In genomic region chr5:29747661-29748060, GRCm38 (mm10) we compare ENCODE assay signal across 33 mouse cellular contexts. TPM values are rescaled to one million over a fixed set of nuclear protein-coding genes. Genes with fewer than 3 reads are reported as not detected.
DNase-seq lines count a peak whose midpoint lies in the region; ATAC-seq and TF ChIP-seq lines count a peak whose summit lies in the region.
"Had no signal": no experiment of that assay in that cellular context is flagged by ENCODE, and none has a peak within 500 bp of the region (broad histone marks: within the 10 kb centered on the region; RNA-seq: fewer than 3 reads in every experiment).

No protein-coding gene starts in this region.

- no peak overlapping the region for H3K4me3 ChIP-seq in liver, postnatal 0 days (ENCODE audit: low read depth, low read length)
- no peak overlapping the region for H3K4me3 ChIP-seq in ES-Bruce4 (ENCODE audit: low read depth, low read length)
- H3K4me3 ChIP-seq in lung, adult 2 months (replicated peaks; ENCODE audit: extremely low read depth, low read depth, low read length) = no peak overlapping the region
- H3K4me3 ChIP-seq: embryonic facial prominence, embryonic 12.5 days; embryonic facial prominence, embryonic 15.5 days; heart, embryonic 10.5 days; heart, embryonic 13.5 days; hindbrain, embryonic 12.5 days; hindbrain, embryonic 15.5 days had no signal

- TF ChIP-seq POLR2A in ES-Bruce4 (IDR thresholded peaks at IDR 0.05; ENCODE audit: insufficient read depth, low read length) = no peak
- TF ChIP-seq POLR2A in lung, adult 2 months (IDR thresholded peaks at IDR 0.05; ENCODE audit: borderline replicate concordance, extremely low read depth, low read depth, low read length) = no peak

- TF ChIP-seq CTCF in liver, postnatal 0 days (IDR thresholded peaks at IDR 0.05; ENCODE audit: low read depth) = no peak
- TF ChIP-seq CTCF in ES-Bruce4 (IDR thresholded peaks at IDR 0.05; ENCODE audit: low read depth, low read length) = no peak
- TF ChIP-seq CTCF in lung, adult 2 months (IDR thresholded peaks at IDR 0.05; ENCODE audit: insufficient read depth, low read length) = no peak

- no peaks in the 10 kb centered on the region for H3K27me3 ChIP-seq in liver, postnatal 0 days (ENCODE audit: insufficient read depth, low read length)
- H3K27me3 ChIP-seq in ES-Bruce4 (ENCODE audit: control insufficient read depth, insufficient read depth, low read length, poor library complexity, severe bottlenecking) = no peaks in the 10 kb centered on the region
- H3K27me3 ChIP-seq: embryonic facial prominence, embryonic 12.5 days; embryonic facial prominence, embryonic 15.5 days; heart, embryonic 13.5 days; hindbrain, embryonic 12.5 days; hindbrain, embryonic 15.5 days; Patski had no signal

- H3K4me1 ChIP-seq in liver, postnatal 0 days (ENCODE audit: insufficient read depth) = no peaks in the 10 kb centered on the region
- no peaks in the 10 kb centered on the region for H3K4me1 ChIP-seq in ES-Bruce4 (ENCODE audit: control insufficient read depth, insufficient read depth, low read length)
- no peaks in the 10 kb centered on the region; the same call in 1 of the 2 replicates for H3K4me1 ChIP-seq in lung, adult 2 months (ENCODE audit: control insufficient read depth, insufficient read depth, low read length)
- H3K4me1 ChIP-seq: embryonic facial prominence, embryonic 12.5 days; embryonic facial prominence, embryonic 15.5 days; heart, embryonic 10.5 days; heart, embryonic 13.5 days; hindbrain, embryonic 12.5 days; hindbrain, embryonic 15.5 days had no signal

- peaks cover 28% of the 10 kb centered on the region for H3K36me3 ChIP-seq in liver, postnatal 0 days (replicated peaks; ENCODE audit: insufficient read depth, low read length)
- H3K36me3 ChIP-seq in ES-Bruce4 (ENCODE audit: control insufficient read depth, insufficient read depth, low read length, poor library complexity, severe bottlenecking) = peaks cover 41% of the 10 kb centered on the region

- TF ChIP-seq EP300 in liver, postnatal 0 days (IDR thresholded peaks at IDR 0.05; ENCODE audit: low read depth) = no peak
- no peak for TF ChIP-seq EP300 in ES-Bruce4 (IDR thresholded peaks at IDR 0.05; ENCODE audit: insufficient read depth, low read depth, low read length)

- no peak overlapping the region for H3K4me2 ChIP-seq in liver, postnatal 0 days (ENCODE audit: low read depth, low read length)
- H3K4me2 ChIP-seq: embryonic facial prominence, embryonic 12.5 days; embryonic facial prominence, embryonic 15.5 days; heart, embryonic 13.5 days; hindbrain, embryonic 12.5 days; hindbrain, embryonic 15.5 days had no signal

- no peaks in the 10 kb centered on the region for H3K9me3 ChIP-seq in liver, postnatal 0 days (ENCODE audit: low read length)
- no peaks in the 10 kb centered on the region for H3K9me3 ChIP-seq in ES-Bruce4 (replicated peaks; ENCODE audit: control insufficient read depth, insufficient read depth, low read length, poor library complexity, severe bottlenecking)
- H3K9me3 ChIP-seq: embryonic facial prominence, embryonic 12.5 days; embryonic facial prominence, embryonic 15.5 days; G1E; heart, embryonic 10.5 days; heart, embryonic 13.5 days; hindbrain, embryonic 12.5 days; hindbrain, embryonic 15.5 days had no signal

- WGBS in liver, postnatal 0 days (ENCODE audit: insufficient replicate concordance) = 90% methylated on average over 2 of the region's 2 CpGs
- 95% methylated on average over 2 of the region's 2 CpGs for WGBS in lung, adult 2 months

- no peak overlapping the region for H3K27ac ChIP-seq in liver, postnatal 0 days (ENCODE audit: low read depth)
- H3K27ac ChIP-seq in ES-Bruce4 (ENCODE audit: insufficient read depth, low read length) = 0 out of 2 replicates have a peak overlapping the region, but pooled peaks have one; percentile 9
- H3K27ac ChIP-seq: embryonic facial prominence, embryonic 12.5 days; embryonic facial prominence, embryonic 15.5 days; heart, embryonic 10.5 days; heart, embryonic 13.5 days; hindbrain, embryonic 12.5 days; hindbrain, embryonic 15.5 days had no signal

- no peak overlapping the region for H3K9ac ChIP-seq in liver, postnatal 0 days (replicated peaks)
- H3K9ac ChIP-seq in ES-Bruce4 (ENCODE audit: low read depth, poor library complexity, severe bottlenecking) = no peak overlapping the region
- H3K9ac ChIP-seq: embryonic facial prominence, embryonic 12.5 days; embryonic facial prominence, embryonic 15.5 days; forebrain, postnatal 0 days; heart, embryonic 13.5 days; hindbrain, embryonic 12.5 days; hindbrain, embryonic 15.5 days had no signal

- peak; percentile 36; the same call in 1 of the 2 replicates for ATAC-seq in liver, postnatal 0 days
- ATAC-seq in megakaryocyte, adult 5-6 weeks (ENCODE audit: poor library complexity, severe bottlenecking) = peak; percentile 91
- ATAC-seq: CD4-positive, CD25-positive, alpha-beta regulatory T cell, adult 4 months; forebrain, embryonic 14.5 days; forebrain, postnatal 0 days; intestine, postnatal 0 days; Patski had no signal

- DNase-seq in liver, postnatal 0 days = no peak
- DNase-seq in liver = no peak
- DNase-seq in lung, adult 2 months = no peak
- no peak for DNase-seq in frontal cortex, postnatal 25 days (ENCODE audit: low spot score in 2 of 2)
- DNase-seq: adrenal gland, postnatal 10 days; adrenal gland, postnatal 36 days; cerebellum, adult 11 months; cerebellum, adult 2 months; cerebellum, adult 9-11 months; cerebellum, postnatal 25 days; forebrain, postnatal 0 days; gastrocnemius, postnatal 10 days; heart, adult 18-20 months; heart, postnatal 14 days had no signal

RNA-seq across cellular contexts. Expression of gene Gm5129, which starts 11.9 kb away (rescaled TPM):
- not detected in 2 replicates for polyA plus RNA-seq in liver, postnatal 0 days (2015; fragmentation: Nextera tagmentation; extraction: Ambion mirVana)
- not detected in 2 replicates for polyA plus RNA-seq in ES-Bruce4 (2011; ENCODE audit: insufficient read depth, insufficient read length, low read depth, missing spikeins)
- total RNA-seq in megakaryocyte, adult 5-6 weeks (2015) = 6.0 and 6.2 TPM in 2 replicates
- 4.4 TPM in 1 of 2 replicates, not detected in the other for total RNA-seq in megakaryocyte, adult 5-6 weeks (2017)
- not detected in 2 replicates for polyA plus RNA-seq in lung, adult 2 months (2012; rRNA removed)
- total RNA-seq: adrenal gland, postnatal 10 days; forebrain, postnatal 0 days; gastrocnemius, postnatal 10 days; gastrocnemius, postnatal 4 days; heart, postnatal 14 days; hematopoietic stem cell, adult 5-6 weeks had no signal
- polyA plus RNA-seq: embryonic facial prominence, embryonic 12.5 days; embryonic facial prominence, embryonic 15.5 days; forebrain, embryonic 11.5 days; forebrain, embryonic 14.5 days; forebrain, postnatal 0 days; frontal cortex, adult 2 months; heart, embryonic 10.5 days; heart, embryonic 13.5 days; heart, embryonic 16.5 days; hindbrain, embryonic 12.5 days; hindbrain, embryonic 15.5 days; intestine, embryonic 14.5 days; intestine, postnatal 0 days; Patski had no signal

RNA-seq across cellular contexts. Expression of gene Dnajb6, which starts 12.2 kb away (rescaled TPM):
- 83.0 and 87.4 TPM in 2 replicates for polyA plus RNA-seq in liver, postnatal 0 days (2015; fragmentation: Nextera tagmentation; extraction: Ambion mirVana)
- 198 and 208 TPM in 2 replicates for polyA plus RNA-seq in ES-Bruce4 (2011; ENCODE audit: insufficient read depth, insufficient read length, low read depth, missing spikeins)
- total RNA-seq in megakaryocyte, adult 5-6 weeks (2015) = 141 and 161 TPM in 2 replicates
- total RNA-seq in megakaryocyte, adult 5-6 weeks (2017) = 157 and 169 TPM in 2 replicates
- 29.4 and 58.0 TPM in 2 replicates for polyA plus RNA-seq in lung, adult 2 months (2012; rRNA removed)
